Mouse (Mus musculus) forebrain, embryonic 13.5 days (tissue): Measurements from ENCODE around the gene Gm49318. TPM values are rescaled to one million over a fixed set of nuclear protein-coding genes. Genes with fewer than 3 reads are reported as not detected.

Source experiments
- ATAC-seq: fragments of 200-750 bp; cut with Nextera tagmentation; 2 replicates; pipeline ENCODE4 v1.8.0; 2017
- H3K27ac ChIP-seq: fragments of 300-500 bp; sonication (generic); 2 replicates; pipeline ENCODE4 v1.5.1; 2015; ENCODE audit warnings: inconsistent platforms, mild to moderate bottlenecking, moderate library complexity
- H3K27me3 ChIP-seq: fragments of 300-500 bp; sonication (generic); 2 replicates; pipeline ENCODE4 v1.6.1; 2015; ENCODE audit warnings: mild to moderate bottlenecking, inconsistent platforms
- H3K36me3 ChIP-seq: fragments of 300-500 bp; sonication (generic); 2 replicates; pipeline ENCODE4 v1.6.1; 2015; ENCODE audit warnings: mild to moderate bottlenecking, inconsistent platforms; ENCODE audit not compliant: poor library complexity, severe bottlenecking
- H3K4me1 ChIP-seq: fragments of 300-500 bp; sonication (generic); 2 replicates; pipeline ENCODE4 v1.6.1; 2015; ENCODE audit warnings: inconsistent platforms
- H3K4me2 ChIP-seq: fragments of 300-500 bp; sonication (generic); 2 replicates; pipeline ENCODE4 v1.6.1; 2015; ENCODE audit warnings: inconsistent platforms, mild to moderate bottlenecking, moderate library complexity
- H3K4me3 ChIP-seq: fragments of 300-500 bp; sonication (generic); 2 replicates; pipeline ENCODE4 v1.5.1; 2015; ENCODE audit warnings: mild to moderate bottlenecking, inconsistent platforms
- H3K9ac ChIP-seq: fragments of 300-500 bp; sonication (generic); 2 replicates; pipeline ENCODE4 v1.6.1; 2015; ENCODE audit warnings: mild to moderate bottlenecking, inconsistent platforms
- H3K9me3 ChIP-seq: fragments of 300-500 bp; sonication (generic); replicated peaks from 2 replicates; pipeline ENCODE4 v1.6.1; 2016; ENCODE audit warnings: inconsistent platforms
- WGBS: fragments of 180-500 bp; shearing (Covaris S2); methylation state at CpG from one replicate; pipeline ENCODE4 v1.1.7; 2015; 5-methylcytosine and 5-hydroxymethylcytosine counted together
- polyA plus RNA-seq: library from polyadenylated mRNA; unstranded; fragments of >200 nt; fragmentation: Nextera tagmentation; extraction: Ambion mirVana; gene quantifications from 2 replicates; pipeline ENCODE4 v1.2.1, GENCODE M21; 2015

The Gm49318 gene
- polyA plus RNA-seq, 1 experiment from 2014 or later = not detected

DNA sequence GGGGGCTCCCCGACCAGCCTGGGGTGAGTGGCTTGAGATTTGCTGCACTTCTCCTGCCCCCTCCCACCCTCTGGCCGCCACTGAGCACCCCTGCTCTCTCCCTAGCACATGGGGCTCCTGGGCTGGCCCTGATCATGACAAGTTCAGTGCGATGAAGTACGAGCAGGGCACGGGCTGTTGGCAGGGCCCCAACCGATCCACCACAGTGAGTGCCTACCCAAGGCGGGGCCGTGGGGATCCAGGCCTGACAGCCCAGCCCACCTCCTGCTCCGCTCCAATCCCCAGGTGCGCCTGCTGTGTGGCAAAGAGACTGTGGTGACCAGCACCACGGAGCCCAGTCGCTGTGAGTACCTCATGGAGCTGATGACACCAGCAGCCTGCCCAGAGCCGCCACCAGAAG, 58.3 kb downstream of the Gm49318 start:
- Histone ChIP-seq H3K27ac (no peak overlapping the region), H3K4me1 (no peaks in the 10 kb centered on the region), H3K4me3 (no peak overlapping the region), H3K9me3 (no peaks in the 10 kb centered on the region), H3K36me3 (peaks cover 94% of the 10 kb centered on the region), H3K9ac (no peak overlapping the region), H3K27me3 (no peaks in the 10 kb centered on the region), H3K4me2 (no peak overlapping the region)
- ATAC-seq = peak; percentile 23
- 90% methylated on average over 13 of the region's 13 CpGs for WGBS

DNA sequence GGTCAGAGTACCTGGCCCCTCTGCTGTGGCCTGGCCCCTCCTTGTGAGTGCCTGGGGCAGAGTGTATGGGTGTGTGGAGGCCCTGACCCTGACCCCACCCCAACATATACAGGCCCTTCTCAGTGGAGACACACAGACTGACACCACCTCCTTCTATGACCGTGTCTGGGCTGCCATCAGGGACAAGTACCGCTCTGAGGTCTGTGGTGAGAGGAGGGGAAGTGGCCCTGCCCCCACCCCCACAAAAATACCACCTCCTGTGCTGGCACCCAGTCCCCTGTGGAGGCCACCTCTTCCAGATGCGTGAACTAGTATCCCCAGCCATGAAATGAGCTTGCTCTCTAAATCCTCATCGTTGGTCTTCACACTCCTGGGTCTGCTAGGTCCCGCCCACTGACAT, 60.0 kb downstream of the Gm49318 start:
- WGBS = 87% methylated on average over 5 of the region's 5 CpGs
- peak; percentile 22; the same call in 1 of the 2 replicates for ATAC-seq
- Histone ChIP-seq H3K36me3 (peaks cover 96% of the 10 kb centered on the region), H3K4me1 (0 out of 2 replicates have a peak, but pooled peaks cover 2% of the 10 kb centered on the region), H3K4me3 (no peak overlapping the region), H3K9ac (no peak overlapping the region), H3K27me3 (no peaks in the 10 kb centered on the region), H3K4me2 (no peak overlapping the region), H3K9me3 (no peaks in the 10 kb centered on the region), H3K27ac (no peak overlapping the region)

DNA sequence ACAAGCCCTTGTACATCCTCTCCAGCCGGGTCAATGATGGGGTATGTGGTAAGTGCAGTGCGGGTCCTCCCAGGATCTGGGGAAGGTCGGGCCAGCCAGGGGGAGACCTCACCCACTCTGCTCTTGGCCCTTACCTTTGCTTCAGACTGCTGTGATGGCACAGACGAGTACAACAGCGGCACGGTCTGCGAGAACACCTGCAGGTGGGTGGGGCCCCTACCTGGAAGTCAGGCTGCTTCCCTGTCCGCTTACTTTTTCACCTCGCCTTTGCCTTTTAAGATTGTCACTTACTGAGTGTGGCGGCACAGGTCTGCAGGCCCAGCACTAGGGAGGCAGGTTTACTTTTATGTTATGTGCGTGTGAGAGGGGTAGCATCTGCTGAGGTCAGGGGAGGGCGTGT, 66.5 kb downstream of the Gm49318 start:
- Histone ChIP-seq H3K4me2 (0 out of 2 replicates have a peak overlapping the region, but pooled peaks have one; percentile 1), H3K27ac (no peak overlapping the region), H3K9me3 (no peaks in the 10 kb centered on the region), H3K36me3 (peaks cover 57% of the 10 kb centered on the region), H3K4me1 (peaks cover 37% of the 10 kb centered on the region), H3K4me3 (0 out of 2 replicates have a peak overlapping the region, but pooled peaks have one; percentile 67), H3K27me3 (no peaks in the 10 kb centered on the region), H3K9ac (no peak overlapping the region)
- ATAC-seq = no peak
- 91% methylated on average over 12 of the region's 12 CpGs for WGBS

DNA sequence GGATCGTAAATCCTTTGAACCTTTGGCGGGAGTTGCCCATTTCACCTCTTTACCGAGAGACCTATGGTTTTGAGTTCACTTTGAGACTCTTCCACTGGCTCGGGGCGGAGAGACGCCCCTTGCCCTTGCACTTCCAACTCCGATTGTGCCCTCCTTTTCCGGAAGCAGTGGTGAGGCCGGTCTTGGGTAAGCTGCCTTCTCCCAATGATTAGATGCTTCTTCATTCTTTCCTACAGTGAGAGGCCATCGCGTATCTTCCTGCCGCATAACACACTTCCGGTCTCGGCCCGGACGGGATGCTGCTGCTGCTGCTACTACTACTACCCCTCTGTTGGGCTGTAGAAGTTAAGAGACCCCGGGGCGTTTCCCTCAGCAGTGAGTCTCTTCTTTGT, 67.9 kb downstream of the Gm49318 start:
- peak overlapping the region; percentile 73 for H3K9ac ChIP-seq
- peak overlapping the region; percentile 90 for H3K4me2 ChIP-seq
- peak; percentile 3 for ATAC-seq
- H3K4me1 ChIP-seq = peaks cover 37% of the 10 kb centered on the region
- peak overlapping the region; percentile 49 for H3K27ac ChIP-seq
- H3K27me3 ChIP-seq = no peaks in the 10 kb centered on the region
- WGBS = under 1% methylated on average over 18 of the region's 18 CpGs
- H3K36me3 ChIP-seq = peaks cover 43% of the 10 kb centered on the region
- H3K4me3 ChIP-seq = peak overlapping the region; percentile 67
- no peaks in the 10 kb centered on the region for H3K9me3 ChIP-seq

DNA sequence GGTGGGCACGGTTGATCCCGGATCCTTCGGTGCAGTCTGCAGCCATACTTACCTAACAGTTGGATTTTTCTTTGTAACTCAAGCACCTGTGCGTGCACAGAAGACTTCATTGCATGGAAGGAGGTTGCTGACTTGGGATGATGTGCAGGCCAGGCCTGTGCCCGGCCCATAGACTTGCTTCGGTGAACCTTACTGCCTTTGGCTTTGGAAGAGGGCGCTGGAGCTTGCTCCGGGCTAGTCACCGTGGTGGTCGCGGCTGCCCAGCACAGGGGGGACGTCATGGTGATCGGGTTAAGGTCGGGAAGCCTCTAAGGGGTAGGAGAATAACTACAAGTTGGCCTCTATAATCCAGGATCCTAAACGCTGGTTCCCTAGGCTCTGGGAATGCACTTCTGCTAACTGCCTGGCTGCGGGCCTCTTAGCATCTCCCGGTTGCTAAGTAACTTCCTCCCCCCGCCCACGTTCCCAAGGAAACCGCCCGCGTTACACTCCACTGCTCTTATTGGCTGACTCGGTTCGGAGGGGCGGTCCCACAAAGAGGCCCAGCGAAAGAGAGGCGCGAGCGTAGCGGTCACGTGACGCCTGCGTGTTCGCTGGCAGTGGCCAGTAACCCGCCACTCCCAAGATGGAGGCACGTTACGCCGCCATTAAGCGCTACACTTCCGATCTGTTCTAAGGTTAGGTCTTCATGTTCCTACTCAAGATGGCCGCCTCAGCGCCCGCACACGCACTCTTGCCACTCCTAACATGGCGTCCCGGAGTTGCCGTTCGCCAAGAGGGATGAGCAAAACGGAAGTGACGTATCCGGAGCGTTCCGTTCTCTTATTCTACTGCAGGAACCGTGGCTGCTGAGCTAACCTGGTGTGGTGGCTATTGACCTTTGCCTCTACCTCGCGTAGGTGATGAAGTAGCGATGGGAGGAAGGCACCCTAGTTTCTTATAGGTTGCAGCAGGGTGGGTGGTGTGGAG, 68.6 kb downstream of the Gm49318 start, which contains the start of the genes Ccdc151 and Prkcsh:
Gene Ccdc151, minus strand, starts transcription at position 441 of the 969 bp plus-strand sequence.
Gene Prkcsh, plus strand, starts transcription at position 613 of the 969 bp plus-strand sequence.
- Histone ChIP-seq H3K4me1 (peaks cover 37% of the 10 kb centered on the region), H3K4me3 (peak within 1 kb of the TSS; percentile 67), H3K27ac (peak within 1 kb of the TSS; percentile 66), H3K36me3 (peaks cover 37% of the 10 kb centered on the region), H3K9ac (peak within 1 kb of the TSS; percentile 73), H3K4me2 (peak within 1 kb of the TSS; percentile 90), H3K27me3 (no peaks in the 10 kb centered on the region), H3K9me3 (no peaks in the 10 kb centered on the region)
- WGBS = 5% methylated on average over 57 of the region's 57 CpGs
- ATAC-seq = peak; percentile 99

DNA sequence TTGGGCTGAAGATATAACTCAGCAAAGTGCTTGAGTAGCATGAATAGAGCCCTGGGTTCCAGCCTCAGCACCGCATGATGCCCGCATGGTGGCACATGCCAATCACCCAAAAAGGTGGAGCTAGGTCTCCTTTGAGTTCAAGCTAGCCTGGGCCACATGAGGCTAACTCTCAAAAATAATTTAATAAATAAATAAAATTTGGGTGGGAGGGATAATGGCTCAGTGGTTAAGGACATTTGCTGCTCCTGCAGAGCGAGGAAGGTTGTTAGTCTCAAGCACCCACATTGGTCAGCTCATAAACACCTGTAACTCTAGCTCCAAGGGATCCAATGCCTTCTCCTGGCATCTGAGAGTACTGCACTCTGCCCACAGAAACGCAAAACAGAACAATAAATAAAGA, 69.4 kb downstream of the Gm49318 start:
- Histone ChIP-seq H3K27me3 (no peaks in the 10 kb centered on the region), H3K4me1 (peaks cover 37% of the 10 kb centered on the region), H3K36me3 (peaks cover 29% of the 10 kb centered on the region), H3K4me3 (no peak overlapping the region), H3K27ac (no peak overlapping the region), H3K9me3 (no peaks in the 10 kb centered on the region), H3K4me2 (peak overlapping the region; percentile 62), H3K9ac (no peak overlapping the region)
- 86% methylated on average over 4 of the region's 4 CpGs for WGBS
- no peak for ATAC-seq

DNA sequence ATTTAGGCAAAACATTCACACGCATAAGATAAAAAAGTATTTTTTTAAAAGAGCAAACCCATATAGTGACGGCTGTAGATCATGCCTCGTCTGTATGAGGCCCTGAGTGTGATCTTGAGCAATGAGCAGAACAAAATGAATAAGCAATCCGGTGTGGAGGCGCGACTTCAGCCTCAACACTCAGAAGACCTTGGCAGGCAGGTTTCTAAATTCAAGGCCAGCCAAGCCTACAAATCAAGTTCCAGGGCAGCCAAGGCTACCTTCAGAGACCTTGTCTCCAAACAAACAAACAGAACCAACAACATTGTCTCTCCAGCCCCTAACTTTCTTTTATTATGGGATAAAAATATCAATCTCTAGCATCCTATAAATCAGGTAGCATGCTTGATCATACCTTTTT, 70.8 kb downstream of the Gm49318 start:
- ATAC-seq = no peak
- H3K9me3 ChIP-seq = no peaks in the 10 kb centered on the region
- no peaks in the 10 kb centered on the region for H3K27me3 ChIP-seq
- H3K27ac ChIP-seq = no peak overlapping the region
- H3K9ac ChIP-seq = no peak overlapping the region
- no peak overlapping the region for H3K4me2 ChIP-seq
- H3K4me3 ChIP-seq = no peak overlapping the region
- peaks cover 29% of the 10 kb centered on the region for H3K4me1 ChIP-seq
- WGBS = 93% methylated on average over 6 of the region's 6 CpGs
- peaks cover 15% of the 10 kb centered on the region for H3K36me3 ChIP-seq

DNA sequence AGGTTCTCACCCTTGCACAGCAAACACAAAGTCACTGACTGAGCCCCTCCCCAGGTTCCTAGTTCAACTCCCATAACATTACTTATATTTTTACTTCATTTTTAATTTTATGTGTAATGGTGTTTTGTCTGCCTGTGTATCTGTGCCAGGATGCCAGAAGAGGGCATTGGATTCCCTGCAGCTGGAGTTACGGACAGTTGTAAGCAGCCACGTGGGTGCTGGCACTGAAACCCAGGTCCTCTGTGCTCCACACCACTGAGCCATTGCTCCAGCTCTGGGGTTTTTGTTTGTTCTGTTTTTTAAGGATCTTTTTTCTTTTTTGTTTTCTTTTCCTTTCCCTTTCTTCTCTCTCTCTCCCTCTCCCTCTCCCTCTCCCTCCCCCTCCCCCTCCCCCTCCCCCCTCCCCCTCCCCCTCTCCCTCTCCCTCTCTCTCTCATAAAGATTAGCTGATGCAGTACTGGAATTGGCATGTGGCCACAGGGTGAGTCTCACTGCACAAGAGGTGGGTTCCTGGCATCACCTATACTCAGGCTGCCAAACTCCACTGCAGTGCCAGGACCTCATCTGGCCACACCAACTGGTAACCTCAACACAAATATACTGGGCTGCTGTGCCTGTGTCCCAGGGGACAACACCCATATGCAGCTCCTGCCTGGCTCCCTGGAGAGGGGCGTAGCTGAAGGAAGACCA, 74.7 kb downstream of the Gm49318 start:
- Histone ChIP-seq H3K4me1 (no peaks in the 10 kb centered on the region), H3K9me3 (no peaks in the 10 kb centered on the region), H3K4me3 (no peak overlapping the region), H3K4me2 (no peak overlapping the region), H3K36me3 (no peaks in the 10 kb centered on the region), H3K9ac (no peak overlapping the region), H3K27me3 (peaks cover 12% of the 10 kb centered on the region), H3K27ac (no peak overlapping the region)
- ATAC-seq = no peak
- WGBS = 92% methylated on average over 3 of the region's 3 CpGs

DNA sequence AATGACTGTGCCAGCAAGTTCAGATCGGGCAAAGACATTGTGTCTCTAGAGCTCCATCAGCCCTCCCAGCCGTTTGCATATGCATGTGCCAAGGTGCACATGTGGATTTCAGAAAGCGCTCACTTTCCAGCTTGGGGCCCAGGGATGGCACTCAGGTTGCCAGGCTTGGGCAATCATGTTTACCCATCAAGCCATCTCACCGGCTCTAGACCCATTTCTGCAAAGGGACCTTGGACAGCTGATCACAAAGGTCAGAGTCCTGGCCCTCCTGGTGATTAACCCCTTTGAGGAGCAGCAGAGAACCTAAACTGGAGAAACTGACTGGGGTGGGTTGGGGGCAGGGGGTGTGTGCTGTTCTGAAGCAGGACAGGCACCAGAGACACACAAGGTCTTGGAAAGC, 78.8 kb downstream of the Gm49318 start:
- H3K27me3 ChIP-seq = peaks cover 53% of the 10 kb centered on the region
- no peak for ATAC-seq
- H3K9ac ChIP-seq = no peak overlapping the region
- no peak overlapping the region for H3K27ac ChIP-seq
- no peak overlapping the region for H3K4me3 ChIP-seq
- peaks cover 22% of the 10 kb centered on the region for H3K4me1 ChIP-seq
- H3K36me3 ChIP-seq = no peaks in the 10 kb centered on the region
- no peak overlapping the region for H3K4me2 ChIP-seq
- WGBS = 84% methylated on average over 4 of the region's 4 CpGs
- no peaks in the 10 kb centered on the region for H3K9me3 ChIP-seq

DNA sequence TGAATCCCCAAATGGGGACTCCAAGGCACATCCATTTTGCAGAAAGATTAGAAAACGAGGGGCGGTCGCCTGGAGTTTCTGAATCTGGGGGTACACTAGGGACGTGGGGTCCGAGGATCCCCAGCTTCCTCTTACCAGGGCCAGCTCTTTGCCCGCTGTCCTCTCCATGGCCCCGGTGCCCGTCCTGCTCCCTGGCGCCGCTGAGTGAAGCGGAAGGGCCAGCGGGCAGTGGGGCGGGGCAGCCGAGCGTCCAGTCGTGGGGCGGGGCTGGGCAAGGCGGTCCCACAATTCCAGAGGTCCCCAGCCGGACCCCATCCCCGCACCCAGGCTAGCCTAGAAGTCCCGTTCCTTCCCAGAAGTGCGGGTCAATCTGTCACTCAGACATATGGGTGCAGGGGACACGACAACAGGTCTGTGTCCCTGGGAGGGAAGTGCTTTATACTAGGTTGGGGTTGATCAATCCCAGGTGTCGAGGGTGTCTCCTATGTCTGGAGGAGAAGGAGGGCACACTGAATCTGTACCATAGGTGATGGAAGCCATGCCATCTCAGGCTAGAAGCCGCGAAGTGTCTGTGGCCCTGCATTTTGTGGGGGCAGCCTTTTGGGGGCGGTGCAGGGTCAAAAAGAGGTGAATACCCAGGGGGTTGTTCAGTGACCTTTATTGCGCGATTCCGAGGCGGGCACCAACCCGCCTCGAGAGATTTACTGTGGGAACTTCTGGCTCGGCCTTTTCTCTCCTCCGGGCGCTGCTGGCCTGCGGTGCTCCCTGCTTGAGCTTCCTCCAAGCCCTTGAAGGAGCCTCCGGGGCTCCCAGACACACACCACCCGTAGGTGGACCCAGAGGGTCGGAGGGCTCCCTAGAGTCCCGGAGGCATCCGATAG, 81.6 kb downstream of the Gm49318 start, which contains the start of gene Rgl3:
Gene Rgl3, minus strand, starts transcription at position 217 of the 881 bp plus-strand sequence.
- no peaks in the 10 kb centered on the region for H3K9me3 ChIP-seq
- peak; percentile 50; the same call in 1 of the 2 replicates for ATAC-seq
- peaks cover 71% of the 10 kb centered on the region for H3K27me3 ChIP-seq
- H3K4me3 ChIP-seq = peak within 1 kb of the TSS; percentile 39
- H3K4me1 ChIP-seq = peaks cover 22% of the 10 kb centered on the region
- WGBS = 1% methylated on average over 42 of the region's 42 CpGs
- no peak within 1 kb of the TSS for H3K27ac ChIP-seq
- peak within 1 kb of the TSS; percentile 59 for H3K4me2 ChIP-seq
- H3K36me3 ChIP-seq = no peaks in the 10 kb centered on the region
- peak within 1 kb of the TSS; percentile 53 for H3K9ac ChIP-seq

DNA sequence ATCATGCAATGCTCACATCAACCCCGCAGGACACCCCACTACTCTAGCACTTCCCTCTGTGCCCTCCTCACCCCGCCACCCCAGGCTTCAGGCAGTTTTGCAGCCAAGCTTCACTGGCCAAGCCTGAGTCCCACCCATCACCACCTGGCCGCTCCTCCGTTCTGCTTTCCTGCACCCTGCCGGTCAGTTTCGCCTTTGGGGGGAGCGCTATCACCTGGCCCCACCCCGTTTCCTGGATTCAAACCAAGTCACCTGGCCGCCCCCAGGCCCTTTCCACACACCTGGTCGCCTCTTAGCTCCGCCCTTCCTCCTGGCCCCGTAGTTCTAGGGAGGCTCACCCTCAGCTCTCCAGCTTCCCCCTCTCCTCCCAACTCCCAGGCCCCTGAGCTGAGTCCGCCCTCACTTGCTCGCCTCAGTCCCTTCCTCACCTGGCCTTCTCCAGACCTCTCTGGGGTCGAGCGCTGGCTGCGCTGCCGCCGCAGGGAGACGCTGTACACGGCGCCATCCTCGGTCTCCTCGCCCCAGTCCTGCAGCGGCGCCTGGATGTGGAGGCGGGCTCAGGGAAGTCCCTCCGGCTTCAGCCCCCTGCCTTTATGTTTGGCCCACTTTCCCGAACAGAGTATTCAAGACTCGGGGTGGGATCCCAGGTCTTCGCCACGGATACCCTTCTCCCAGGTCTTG, 82.5 kb downstream of the Gm49318 start:
- H3K4me1 ChIP-seq = peaks cover 22% of the 10 kb centered on the region
- no peaks in the 10 kb centered on the region for H3K36me3 ChIP-seq
- H3K4me2 ChIP-seq = peak overlapping the region; percentile 59
- peak; percentile 53; the same call in 1 of the 2 replicates for ATAC-seq
- no peak overlapping the region for H3K27ac ChIP-seq
- peak overlapping the region; percentile 39 for H3K4me3 ChIP-seq
- peak overlapping the region; percentile 53 for H3K9ac ChIP-seq
- WGBS = 1% methylated on average over 32 of the region's 32 CpGs
- no peaks in the 10 kb centered on the region for H3K9me3 ChIP-seq
- H3K27me3 ChIP-seq = peaks cover 75% of the 10 kb centered on the region
